Mouse (Mus musculus) megakaryocyte, adult 5-6 weeks (primary cell): ENCODE results near the gene Lrch4. TPM values are rescaled to one million over a fixed set of nuclear protein-coding genes. Genes with fewer than 3 reads are reported as not detected.

Source experiments
- ATAC-seq: 2 replicates; pipeline ENCODE4 v1.8.0; 2016; ENCODE audit warnings: mild to moderate bottlenecking, inconsistent platforms; ENCODE audit not compliant: poor library complexity, severe bottlenecking
- total RNA-seq, 2 experiments: library from RNA; stranded (forward) in 1 of 2; stranded (reverse) in 1 of 2; fragments of 153-499, 151-499 nt in 1 of 2; fragments of 221-1000, 200-1000 nt in 1 of 2; gene quantifications; 2 replicates each; pipeline versions ENCODE4 v1.2.3 to v1.2.4; 2015 to 2017

Lrch4 gene
- total RNA-seq (2015) (76.5 and 93.0 TPM in 2 replicates), total RNA-seq (2017) (57.1 and 66.7 TPM in 2 replicates)

DNA sequence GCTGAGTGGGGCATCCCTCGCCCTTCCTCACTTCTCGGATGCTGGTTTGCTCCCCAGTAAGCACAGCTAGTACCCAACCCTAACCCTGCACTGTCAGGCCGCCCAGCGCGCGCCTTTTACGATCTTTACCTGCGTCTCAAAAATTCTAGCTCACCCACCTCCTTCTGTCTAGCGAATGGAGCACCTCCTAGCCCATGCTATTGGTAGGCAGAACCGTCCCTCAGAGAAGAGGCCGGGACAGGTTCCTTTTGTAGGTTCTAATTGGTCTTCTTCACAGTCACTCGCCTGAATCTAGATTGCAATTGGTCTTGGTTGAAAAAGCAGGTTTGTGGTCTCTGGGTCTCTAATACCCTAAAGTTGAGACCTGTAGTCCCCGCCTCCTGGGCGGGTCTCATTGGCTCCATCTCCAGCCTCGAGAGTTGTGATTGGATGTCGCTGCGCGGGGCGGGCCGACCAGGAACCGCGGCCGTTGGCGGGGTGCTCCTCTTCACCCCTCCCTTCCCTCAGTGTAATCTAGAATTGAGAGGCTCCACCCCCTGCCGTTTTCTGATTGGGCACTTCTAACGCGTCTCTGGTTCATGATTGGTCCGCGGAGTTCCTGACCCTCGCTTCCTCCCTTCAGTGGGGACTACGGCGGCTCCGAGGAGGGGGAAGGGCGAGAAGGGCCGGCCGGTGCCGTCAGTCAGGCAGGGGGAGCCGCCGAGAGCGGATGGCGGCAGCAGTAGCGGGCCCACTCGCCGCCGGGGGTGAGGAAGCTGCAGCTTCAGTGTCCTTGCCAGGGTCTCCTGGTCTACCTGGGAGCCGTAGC is at the start of gene Lrch4, which contains the start of the genes Fbxo24 and Gm20605:
TSS of gene Lrch4 (plus strand) at position 624 of the 808 bp plus-strand sequence.
TSS of gene Fbxo24 (minus strand) at position 505 of the 808 bp plus-strand sequence.
TSS of gene Gm20605 (plus strand) at position 678 of the 808 bp plus-strand sequence.
- peak; percentile 74 for ATAC-seq

DNA sequence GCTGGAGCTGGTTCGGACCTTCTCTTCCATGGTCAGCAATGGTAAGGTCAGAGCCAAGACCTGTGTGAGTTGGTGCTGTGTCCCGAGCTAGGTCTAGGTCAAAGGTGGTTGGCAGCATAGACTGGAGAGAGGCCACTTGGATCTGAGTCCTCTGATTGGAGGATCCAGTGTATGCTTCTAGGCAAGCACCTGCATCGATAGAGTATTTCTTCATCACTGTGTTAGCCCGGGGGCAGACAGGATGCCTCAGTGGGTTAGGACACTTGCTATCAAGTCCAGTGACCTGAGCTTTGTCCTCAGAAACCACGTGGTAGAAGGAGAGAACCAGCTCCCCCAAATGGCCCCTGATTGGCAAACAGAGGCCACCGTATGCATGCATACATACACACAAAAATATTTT is 48.7 kb upstream of the Lrch4 start:
- no peak for ATAC-seq

- no peak for ATAC-seq
These were observed 46.2 kb upstream of the Lrch4 start for GRCm38 (mm10) chr5:137582702-137583101.

DNA sequence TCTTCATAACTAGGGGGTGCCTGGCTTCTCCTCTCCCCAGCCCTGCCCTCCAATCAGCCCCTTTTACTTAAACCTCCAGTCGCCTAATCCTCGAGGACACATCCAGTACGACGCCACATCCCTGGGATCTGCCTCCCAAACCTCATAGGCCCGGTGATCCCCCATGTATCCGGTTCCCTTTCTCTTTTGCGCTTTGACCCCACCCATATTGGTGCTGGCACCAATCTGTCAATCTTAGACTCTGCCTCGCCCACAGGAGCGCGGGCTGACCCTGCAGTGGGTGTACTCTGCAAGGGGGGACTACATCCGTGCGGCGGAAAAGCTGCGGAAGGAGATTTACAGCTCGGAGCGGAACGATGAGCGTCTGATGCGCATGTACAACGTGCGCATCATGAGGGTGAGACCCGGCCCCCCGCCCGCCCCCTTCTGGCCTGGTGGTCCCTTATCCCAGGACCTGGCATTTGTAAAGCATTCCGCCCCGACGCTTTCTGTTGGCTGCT is 45.2 kb upstream of the Lrch4 start:
- no peak for ATAC-seq

GRCm38 (mm10) chr5:137584976-137585375 is 43.9 kb upstream of the Lrch4 start:
- ATAC-seq = peak; percentile 86

DNA sequence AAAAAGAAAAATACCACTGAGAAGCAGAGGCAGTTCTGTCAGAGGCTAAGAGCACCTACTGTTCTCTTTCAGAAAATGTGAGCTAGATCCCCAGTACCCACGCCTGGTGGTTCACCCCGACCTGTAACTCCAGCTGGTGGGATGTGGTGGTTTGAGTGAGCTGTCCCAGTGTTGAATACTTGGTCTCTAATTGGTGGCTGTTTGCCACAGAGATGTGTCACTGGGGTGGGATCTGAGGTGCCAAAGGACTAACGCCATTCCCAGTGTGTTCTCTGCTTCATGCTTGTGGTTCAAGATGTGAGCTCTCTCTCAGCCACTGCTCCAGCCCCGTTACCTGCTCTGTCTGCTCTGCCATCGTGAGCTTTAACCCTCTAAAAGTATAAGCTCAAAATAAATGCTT is 38.4 kb upstream of the Lrch4 start:
- ATAC-seq = no peak

DNA sequence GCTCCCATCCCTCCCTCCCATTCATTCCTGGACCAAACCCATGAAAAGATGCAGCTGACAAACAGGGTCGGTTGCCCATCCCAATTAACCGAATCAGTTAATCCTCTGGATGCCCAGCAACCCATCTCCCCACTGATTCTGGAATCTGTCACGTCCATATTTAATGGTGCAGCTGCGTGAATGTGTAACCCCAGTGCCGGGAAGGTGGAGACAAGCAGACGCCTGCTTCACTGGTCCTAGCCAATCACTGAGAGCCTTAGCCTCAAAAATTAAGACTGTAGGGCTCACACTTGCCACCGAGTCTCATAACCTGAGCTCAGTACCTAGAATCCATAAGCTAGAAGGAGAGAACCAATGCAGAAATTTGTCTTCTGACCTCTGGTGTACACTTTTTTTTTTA is 33.0 kb upstream of the Lrch4 start:
- no peak for ATAC-seq

DNA sequence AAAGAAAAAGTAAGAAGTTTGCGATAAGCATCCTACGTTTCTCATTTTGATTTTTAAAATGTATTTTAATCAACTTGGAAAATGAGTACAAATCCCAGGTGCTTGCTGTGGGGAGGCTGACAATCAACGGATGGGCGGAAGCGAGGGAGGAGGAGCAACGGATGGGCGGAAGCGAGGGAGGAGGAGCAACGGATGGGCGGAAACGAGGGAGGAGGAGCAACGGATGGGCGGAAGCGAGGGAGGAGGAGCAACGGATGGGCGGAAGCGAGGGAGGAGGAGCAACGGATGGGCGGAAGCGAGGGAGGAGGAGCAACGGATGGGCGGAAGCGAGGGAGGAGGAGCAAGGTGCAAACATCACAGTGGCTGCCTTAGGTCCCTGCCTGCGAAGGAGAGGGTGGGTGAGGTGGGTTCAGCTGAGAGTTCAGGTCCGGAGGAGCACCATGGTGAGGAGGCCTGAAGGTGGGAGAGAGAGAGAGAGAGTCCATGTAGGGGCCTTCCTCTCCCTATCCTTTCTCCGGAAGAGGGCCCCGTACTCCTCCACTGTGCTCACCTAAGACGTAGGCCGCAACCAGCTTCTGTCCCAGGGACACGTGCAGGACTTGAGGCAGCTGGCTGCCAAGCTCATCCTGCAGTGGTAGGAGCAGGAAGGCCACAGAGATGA is 32.2 kb upstream of the Lrch4 start:
- peak; percentile 17; the same call in 1 of the 2 replicates for ATAC-seq

DNA sequence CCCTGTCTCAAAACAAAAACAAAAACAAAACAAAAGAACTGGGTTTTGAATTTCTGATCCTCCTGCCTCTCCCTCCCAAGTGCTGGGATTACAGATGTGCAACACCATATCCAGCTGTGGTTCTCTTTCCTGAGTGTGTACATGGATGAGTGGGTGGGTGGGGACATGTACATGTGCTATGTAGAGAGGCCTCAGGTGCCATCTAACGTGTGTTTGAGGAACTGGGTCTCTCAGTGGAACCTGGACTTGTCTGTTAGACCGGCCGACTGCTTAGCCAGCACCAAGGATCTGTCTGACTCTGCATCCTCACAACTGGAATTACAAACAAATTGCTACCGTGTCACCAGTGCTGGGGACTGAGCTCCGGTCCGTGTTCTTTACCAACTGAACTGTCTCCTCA is 31.3 kb upstream of the Lrch4 start:
- no peak for ATAC-seq

DNA sequence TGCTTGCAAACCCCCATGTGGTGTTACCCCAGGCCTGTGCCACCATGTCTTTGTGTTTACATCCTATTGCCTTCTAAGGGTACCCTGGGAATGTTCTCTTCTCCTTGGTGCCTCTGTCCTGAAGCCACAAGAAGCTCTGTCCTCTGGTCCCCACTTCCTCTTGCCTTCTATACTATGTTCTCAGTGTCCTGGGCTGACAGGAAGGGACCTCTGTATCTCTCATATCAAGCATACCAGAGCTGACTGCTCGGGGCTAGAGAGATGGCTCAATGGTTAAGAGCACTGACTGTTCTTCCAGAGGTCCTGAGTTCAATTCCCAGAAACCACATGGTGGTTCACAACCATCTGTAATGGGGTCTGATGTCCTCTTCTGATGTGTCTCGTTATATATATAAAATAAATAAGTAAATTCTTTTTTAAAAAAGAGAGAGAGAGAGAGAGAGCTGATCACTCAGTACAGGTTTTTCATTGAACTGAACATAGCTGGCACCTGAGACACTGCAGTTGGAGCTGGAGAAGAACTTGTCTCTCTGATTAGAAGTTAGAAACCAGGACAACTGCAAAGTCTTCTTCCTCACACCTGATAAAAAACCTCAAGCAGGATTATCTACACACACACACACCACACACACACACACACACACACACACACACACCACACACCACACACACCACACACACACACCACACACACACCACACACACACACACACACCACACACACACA is 30.7 kb upstream of the Lrch4 start:
- no peak for ATAC-seq

DNA sequence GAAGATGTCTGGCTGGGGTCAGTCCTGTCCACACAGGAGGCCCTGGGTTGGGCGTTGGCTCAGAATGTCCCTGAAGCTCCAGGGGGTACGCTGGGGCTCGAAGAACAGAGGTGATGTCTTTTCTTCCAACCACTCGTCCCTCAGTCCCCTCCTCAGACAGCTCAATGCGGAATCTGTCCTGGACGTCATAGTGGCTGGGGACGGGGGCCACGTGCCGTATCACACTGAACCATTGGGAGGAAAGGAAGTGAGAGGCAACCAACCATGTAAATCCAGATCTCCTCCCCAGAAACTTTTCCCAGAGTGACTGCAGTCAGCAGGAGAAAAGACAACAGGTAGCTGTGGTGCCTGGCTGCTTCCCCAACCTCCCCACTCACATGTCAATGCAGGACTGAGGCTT is 29.3 kb upstream of the Lrch4 start:
- no peak for ATAC-seq

GRCm38 (mm10) chr5:137600281-137600618 is 28.7 kb upstream of the Lrch4 start:
- ATAC-seq = peak; percentile 15

GRCm38 (mm10) chr5:137600619-137601364 is 28.1 kb upstream of the Lrch4 start, which contains the start of gene Mospd3:
Gene Mospd3, minus strand, starts transcription at chr5:137601058.
- peak; percentile 88 for ATAC-seq

- ATAC-seq = 0 out of 2 replicates have a peak, but pooled peaks have one; percentile 4
These were observed 27.6 kb upstream of the Lrch4 start for GRCm38 (mm10) chr5:137601365-137601729.

DNA sequence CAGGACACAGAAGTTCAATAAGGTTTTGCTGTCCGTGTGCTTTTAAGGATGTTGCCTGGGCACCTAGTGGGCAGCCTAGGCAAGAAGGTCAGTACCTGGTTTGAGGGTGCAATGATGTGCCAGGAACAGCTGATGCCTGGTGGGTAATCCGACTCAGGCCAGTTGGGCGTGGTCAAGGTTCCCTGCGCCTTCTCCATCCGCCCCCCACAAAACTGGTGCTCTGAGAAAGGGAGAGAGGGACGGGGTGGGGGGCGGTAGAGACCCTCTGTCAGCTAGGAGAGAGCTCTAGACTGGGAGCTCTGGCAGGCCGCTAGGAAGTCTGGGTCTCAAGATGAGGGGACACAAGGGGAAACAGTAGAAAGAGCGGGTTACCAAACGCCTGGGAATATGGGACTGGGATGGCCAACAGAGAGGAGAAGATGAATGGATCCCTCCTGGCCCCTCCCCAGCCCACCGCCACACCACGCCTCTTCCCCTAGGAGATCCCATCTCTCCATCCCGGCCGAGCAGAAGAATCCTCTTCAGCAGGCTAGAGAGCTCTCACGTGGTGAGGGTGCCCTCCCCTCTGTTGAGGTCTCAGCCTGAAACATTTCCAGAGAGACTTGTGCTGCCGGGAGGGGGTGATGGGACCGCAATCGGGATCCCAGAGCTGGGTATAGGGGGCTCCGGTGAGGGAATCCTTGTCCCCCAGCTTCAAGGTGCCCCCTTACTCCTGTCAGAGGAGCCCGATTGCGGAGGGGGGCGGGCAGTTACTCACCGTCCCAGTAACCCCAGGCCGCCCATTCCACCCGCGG is 20.9 kb upstream of the Lrch4 start:
- ATAC-seq = no peak

DNA sequence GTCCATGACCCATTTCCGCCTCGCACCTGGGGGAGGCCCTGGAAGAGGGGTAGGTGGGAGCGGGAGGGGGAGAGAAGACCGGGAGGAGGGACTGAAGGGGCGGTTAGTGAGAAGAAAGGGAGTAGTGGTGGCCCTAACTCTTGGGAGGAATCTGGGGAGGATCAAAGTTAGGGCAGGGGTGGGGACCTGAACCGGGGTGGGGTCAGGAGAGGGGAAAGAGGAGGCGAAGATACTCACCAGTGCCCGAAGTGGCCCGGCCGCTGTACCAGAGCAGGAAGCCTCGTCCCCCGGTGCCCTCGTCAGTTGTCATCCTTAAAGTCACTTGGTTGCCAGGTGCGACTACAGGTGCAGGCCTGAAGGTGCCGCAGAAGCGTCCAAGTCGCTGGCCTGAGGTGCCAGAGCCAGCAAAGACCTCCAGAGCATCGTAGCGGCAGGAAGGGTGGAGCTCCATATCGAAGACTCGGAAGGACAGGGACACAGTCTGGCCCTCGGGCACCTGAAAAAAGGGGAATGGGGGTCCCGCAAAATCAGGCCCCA is 20.2 kb upstream of the Lrch4 start:
- no peak for ATAC-seq

DNA sequence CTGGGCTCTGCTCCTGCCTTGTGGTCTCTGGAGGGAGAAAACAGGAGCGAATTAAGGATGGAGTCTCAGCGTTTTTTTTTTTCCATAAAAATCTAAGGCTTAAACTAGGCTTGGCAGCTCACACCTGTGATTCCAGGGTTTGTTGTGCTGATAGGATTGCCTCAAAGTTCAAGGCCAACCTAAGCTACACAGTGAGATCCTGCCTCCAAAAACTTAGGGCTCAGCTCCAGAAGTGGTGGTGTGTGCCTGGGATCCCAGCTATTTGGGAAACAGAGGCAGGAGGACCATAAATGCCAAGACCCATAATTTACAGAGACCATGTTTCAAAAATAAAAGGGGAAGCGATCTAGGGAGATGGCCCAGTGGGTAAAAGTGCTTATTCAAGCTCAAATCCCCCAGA is 19.6 kb upstream of the Lrch4 start:
- no peak for ATAC-seq

GRCm38 (mm10) chr5:137610056-137610455 is 18.9 kb upstream of the Lrch4 start:
- no peak for ATAC-seq

- ATAC-seq = no peak
These were observed 18.2 kb upstream of the Lrch4 start for GRCm38 (mm10) chr5:137610548-137611244.
